Mouse (Mus musculus) myocyte (in vitro differentiated cells): Measurements from ENCODE around the gene Tmem28.

Source experiments
- E2F4 ChIP-seq: IDR thresholded peaks from one replicate; pipeline ENCODE4 v1.6.1; 2011; ENCODE audit warnings: mild to moderate bottlenecking, control low read depth, moderate library complexity; ENCODE audit not compliant: insufficient read depth
- MAX ChIP-seq: IDR thresholded peaks from one replicate; pipeline ENCODE4 v1.6.1; 2011; ENCODE audit warnings: low read depth, mild to moderate bottlenecking, control low read depth
- MYOD1 ChIP-seq, 3 experiments: IDR thresholded peaks; one replicate each; pipeline ENCODE4 v1.6.1; 2011; ENCODE audit warnings: control low read depth in 2 of 3, low read depth in 2 of 3, mild to moderate bottlenecking in 2 of 3, moderate library complexity in 1 of 3; ENCODE audit not compliant: insufficient read length in 2 of 3, control insufficient read depth in 1 of 3
- MYOG ChIP-seq, 3 experiments: IDR thresholded peaks; one replicate each; pipeline ENCODE4 v1.6.1; 2011; ENCODE audit warnings: control low read depth in 2 of 3, low read depth in 2 of 3, mild to moderate bottlenecking in 2 of 3; ENCODE audit not compliant: insufficient read length in 2 of 3, control insufficient read depth in 1 of 3, insufficient read depth in 1 of 3
- POLR2A ChIP-seq: IDR thresholded peaks from one replicate; pipeline ENCODE4 v1.6.1; 2011; ENCODE audit warnings: low read depth, mild to moderate bottlenecking, control low read depth, moderate library complexity; ENCODE audit not compliant: insufficient read length
- POLR2AphosphoS2 ChIP-seq: IDR thresholded peaks from one replicate; pipeline ENCODE4 v1.6.1; 2011; ENCODE audit warnings: low read depth, control low read depth; ENCODE audit not compliant: insufficient read length
- TCF12 ChIP-seq: IDR thresholded peaks from one replicate; pipeline ENCODE4 v1.6.1; 2011; ENCODE audit warnings: mild to moderate bottlenecking, control low read depth; ENCODE audit not compliant: poor library complexity, insufficient read depth, severe bottlenecking
- TCF3 ChIP-seq: IDR thresholded peaks from one replicate; pipeline ENCODE4 v1.6.1; 2011; ENCODE audit warnings: low read depth, control low read depth; ENCODE audit not compliant: insufficient read length
- USF1 ChIP-seq: IDR thresholded peaks from one replicate; pipeline ENCODE4 v1.6.1; 2011; ENCODE audit warnings: low read depth, mild to moderate bottlenecking, control low read depth, moderate library complexity

DNA sequence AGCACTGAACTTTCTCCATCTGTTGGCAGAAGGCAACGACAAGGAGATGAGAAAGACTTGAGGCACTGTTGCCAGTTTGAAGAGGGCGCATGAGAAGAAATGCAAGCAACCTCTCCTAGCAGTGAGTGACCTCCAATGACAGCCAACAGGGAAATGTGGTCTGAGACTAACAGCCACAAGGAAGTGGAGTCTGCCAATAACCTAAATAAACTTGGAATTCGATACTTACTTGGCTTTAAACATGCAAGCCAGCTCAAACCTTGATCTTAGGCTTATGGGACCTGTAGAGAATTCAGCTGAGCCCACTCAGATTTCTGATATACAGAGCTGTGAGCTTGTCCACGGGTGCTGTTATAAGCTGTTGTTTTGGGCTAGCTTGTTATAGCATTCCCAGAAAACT, 51.4 kb downstream of the Tmem28 start:
- TF ChIP-seq USF1 (no peak), POLR2A (no peak), POLR2AphosphoS2 (no peak), MAX (no peak), E2F4 (no peak), TCF12 (no peak), MYOG (IDR thresholded peaks at IDR 0.05; ENCODE audit: control insufficient read depth in 1 of 3, insufficient read depth in 1 of 3, insufficient read length in 2 of 3, low read depth in 2 of 3) (no peak), MYOD1 (IDR thresholded peaks at IDR 0.05; ENCODE audit: control insufficient read depth in 1 of 3, insufficient read length in 2 of 3, low read depth in 2 of 3) (no peak), TCF3 (no peak)
